Mouse (Mus musculus): ENCODE data around the gene Sv2b. TPM values are rescaled to one million over a fixed set of nuclear protein-coding genes. Genes with fewer than 3 reads are reported as not detected.

Gene Sv2b
- total and polyA plus RNA-seq, 2 experiments, result under 0.01 TPM; not detected in 1

DNA sequence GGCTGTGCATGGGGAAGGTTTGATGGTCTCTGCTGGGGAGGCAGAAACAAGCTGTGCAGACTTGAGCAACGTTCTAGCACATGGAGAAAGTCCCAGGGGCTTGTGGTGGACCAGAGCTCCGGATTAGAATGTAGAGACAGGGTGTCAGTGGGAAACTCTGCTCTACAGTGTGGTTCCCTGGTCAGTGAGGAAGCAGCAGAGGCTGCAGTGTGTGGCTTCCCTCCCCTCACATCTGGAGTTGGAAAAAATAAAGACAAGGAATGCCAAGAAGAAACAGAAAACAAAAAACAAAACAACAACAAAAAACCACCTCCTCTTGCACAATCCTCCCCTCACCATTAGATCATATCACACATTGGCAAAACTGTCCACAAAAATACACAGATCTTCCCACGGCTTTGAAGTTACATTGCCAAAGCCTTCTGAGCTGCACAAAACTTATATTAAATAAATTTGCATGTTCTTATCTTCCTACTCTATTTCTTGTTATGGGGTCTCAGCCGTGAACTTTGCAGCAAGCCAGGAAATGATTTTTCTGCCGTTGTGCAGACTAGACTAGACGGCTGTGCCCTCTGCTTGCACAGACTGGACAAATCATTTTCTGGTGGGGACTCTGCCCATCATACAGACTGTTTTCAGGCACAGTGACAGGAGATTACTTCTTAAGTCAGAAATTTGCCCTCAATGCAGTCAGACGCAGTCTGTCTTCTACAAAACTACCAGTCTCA, 86.2 kb downstream of the Sv2b start:
- 58% methylated on average over 7 of the region's 7 CpGs for WGBS
- Histone ChIP-seq H3K79me2 (ENCODE audit: control insufficient read depth, insufficient read depth, low read length) (no peaks in the 10 kb centered on the region), H3K4me3 (ENCODE audit: insufficient read depth, low read depth, low read length) (no peak overlapping the region), H3K27ac (replicated peaks; ENCODE audit: insufficient read depth, low read depth, low read length) (no peak overlapping the region), H3K27me3 (ENCODE audit: control insufficient read depth, insufficient read depth, low read length) (no peaks in the 10 kb centered on the region), H3K4me1 (ENCODE audit: control insufficient read depth, insufficient read depth, low read length) (no peaks in the 10 kb centered on the region), H3K9ac (ENCODE audit: low read depth, low read length) (no peak overlapping the region), H3K36me3 (ENCODE audit: control insufficient read depth, insufficient read depth, low read length) (no peaks in the 10 kb centered on the region)
- no peak for TF ChIP-seq POLR2A (IDR thresholded peaks at IDR 0.05; ENCODE audit: extremely low read depth, insufficient read depth, low read length)
- no peak for TF ChIP-seq CTCF (IDR thresholded peaks at IDR 0.05; ENCODE audit: low read depth, low read length)
- no peak for DNase-seq (ENCODE audit: extremely low read depth, low read depth, low spot score)

DNA sequence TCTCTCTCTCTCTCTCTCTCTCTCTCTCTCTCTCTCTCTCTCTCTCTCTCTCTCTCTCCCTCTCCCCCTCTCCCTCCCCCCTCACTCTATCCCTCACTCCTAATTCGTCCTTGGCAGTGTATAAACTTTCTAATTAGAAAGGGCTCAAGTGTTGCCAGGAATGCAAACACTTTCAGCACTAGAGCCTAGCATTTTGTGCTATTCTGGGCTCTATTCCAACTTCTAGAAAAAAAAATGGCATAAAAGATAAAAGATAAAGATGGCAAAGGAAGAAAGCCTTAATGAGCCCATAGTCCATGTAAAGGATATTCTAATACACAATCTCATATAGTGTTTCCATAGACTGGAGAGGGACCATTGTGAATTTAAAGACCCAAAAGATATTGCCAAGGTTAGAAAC, 88.3 kb downstream of the Sv2b start:
- no peak overlapping the region for H3K9ac ChIP-seq (ENCODE audit: low read depth, low read length)
- H3K79me2 ChIP-seq (ENCODE audit: control insufficient read depth, insufficient read depth, low read length), result no peaks in the 10 kb centered on the region
- H3K27me3 ChIP-seq (ENCODE audit: control insufficient read depth, insufficient read depth, low read length), result no peaks in the 10 kb centered on the region
- no peak for DNase-seq (ENCODE audit: extremely low read depth, low read depth, low spot score)
- H3K36me3 ChIP-seq (ENCODE audit: control insufficient read depth, insufficient read depth, low read length), result no peaks in the 10 kb centered on the region
- no peak overlapping the region for H3K4me3 ChIP-seq (ENCODE audit: insufficient read depth, low read depth, low read length)
- WGBS, result 12% methylated on average over 1 of the region's 1 CpGs
- no peak for TF ChIP-seq POLR2A (IDR thresholded peaks at IDR 0.05; ENCODE audit: extremely low read depth, insufficient read depth, low read length)
- no peak for TF ChIP-seq CTCF (IDR thresholded peaks at IDR 0.05; ENCODE audit: low read depth, low read length)
- no peak overlapping the region for H3K27ac ChIP-seq (replicated peaks; ENCODE audit: insufficient read depth, low read depth, low read length)
- no peaks in the 10 kb centered on the region for H3K4me1 ChIP-seq (ENCODE audit: control insufficient read depth, insufficient read depth, low read length)

DNA sequence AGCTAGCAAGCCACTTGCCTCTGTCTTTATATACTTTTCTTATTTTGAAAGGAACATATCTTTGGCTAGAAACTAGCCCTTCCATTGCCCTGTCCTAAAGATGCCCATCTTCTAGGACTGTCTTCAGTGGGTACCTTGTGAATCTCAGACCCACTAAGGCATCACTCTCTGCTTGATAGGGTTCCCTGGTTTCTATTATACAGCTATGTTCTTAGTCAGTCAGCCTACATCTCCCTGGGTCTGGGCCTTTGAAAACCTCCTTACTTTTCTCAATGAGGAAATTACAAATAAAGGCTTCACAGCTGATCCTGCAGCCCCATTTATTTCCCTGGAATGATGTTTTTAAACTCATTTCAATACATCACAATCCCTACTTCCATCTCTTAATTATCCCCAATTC, 88.8 kb downstream of the Sv2b start:
- Histone ChIP-seq H3K36me3 (ENCODE audit: control insufficient read depth, insufficient read depth, low read length) (no peaks in the 10 kb centered on the region), H3K9ac (ENCODE audit: low read depth, low read length) (no peak overlapping the region), H3K79me2 (ENCODE audit: control insufficient read depth, insufficient read depth, low read length) (no peaks in the 10 kb centered on the region), H3K4me3 (ENCODE audit: insufficient read depth, low read depth, low read length) (no peak overlapping the region), H3K27ac (replicated peaks; ENCODE audit: insufficient read depth, low read depth, low read length) (no peak overlapping the region), H3K4me1 (ENCODE audit: control insufficient read depth, insufficient read depth, low read length) (no peaks in the 10 kb centered on the region), H3K27me3 (ENCODE audit: control insufficient read depth, insufficient read depth, low read length) (no peaks in the 10 kb centered on the region)
- TF ChIP-seq POLR2A (IDR thresholded peaks at IDR 0.05; ENCODE audit: extremely low read depth, insufficient read depth, low read length), result no peak
- no peak for TF ChIP-seq CTCF (IDR thresholded peaks at IDR 0.05; ENCODE audit: low read depth, low read length)
- DNase-seq (ENCODE audit: extremely low read depth, low read depth, low spot score), result no peak

DNA sequence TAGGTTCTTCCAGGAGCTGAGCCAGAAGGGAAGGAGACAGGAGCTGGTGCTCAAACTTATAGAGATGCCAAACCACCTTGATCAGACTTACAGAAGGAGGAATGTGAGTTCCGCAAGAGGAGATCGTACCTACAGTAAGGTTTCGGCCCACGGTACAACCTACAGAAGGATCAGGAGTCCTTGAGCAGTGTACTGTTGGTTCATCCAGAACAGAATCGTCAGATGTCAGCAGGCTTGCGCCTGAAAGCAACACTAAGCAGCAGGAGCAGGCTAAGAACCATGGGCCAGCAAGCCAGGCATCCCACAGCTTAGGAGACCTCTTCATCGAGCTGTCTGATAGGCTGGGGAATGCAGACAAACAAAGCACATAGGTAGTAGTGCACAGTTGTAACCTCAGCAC, 92.9 kb downstream of the Sv2b start:
- TF ChIP-seq POLR2A (IDR thresholded peaks at IDR 0.05; ENCODE audit: extremely low read depth, insufficient read depth, low read length) (no peak), CTCF (IDR thresholded peaks at IDR 0.05; ENCODE audit: low read depth, low read length) (no peak)
- Histone ChIP-seq H3K4me3 (ENCODE audit: insufficient read depth, low read depth, low read length) (no peak overlapping the region), H3K79me2 (ENCODE audit: control insufficient read depth, insufficient read depth, low read length) (no peaks in the 10 kb centered on the region), H3K27ac (replicated peaks; ENCODE audit: insufficient read depth, low read depth, low read length) (no peak overlapping the region), H3K4me1 (ENCODE audit: control insufficient read depth, insufficient read depth, low read length) (no peaks in the 10 kb centered on the region), H3K27me3 (ENCODE audit: control insufficient read depth, insufficient read depth, low read length) (no peaks in the 10 kb centered on the region; the same call in 1 of the 2 replicates), H3K9ac (ENCODE audit: low read depth, low read length) (no peak overlapping the region), H3K36me3 (ENCODE audit: control insufficient read depth, insufficient read depth, low read length) (no peaks in the 10 kb centered on the region)
- no peak for DNase-seq (ENCODE audit: extremely low read depth, low read depth, low spot score)
- 82% methylated on average over 7 of the region's 7 CpGs for WGBS

DNA sequence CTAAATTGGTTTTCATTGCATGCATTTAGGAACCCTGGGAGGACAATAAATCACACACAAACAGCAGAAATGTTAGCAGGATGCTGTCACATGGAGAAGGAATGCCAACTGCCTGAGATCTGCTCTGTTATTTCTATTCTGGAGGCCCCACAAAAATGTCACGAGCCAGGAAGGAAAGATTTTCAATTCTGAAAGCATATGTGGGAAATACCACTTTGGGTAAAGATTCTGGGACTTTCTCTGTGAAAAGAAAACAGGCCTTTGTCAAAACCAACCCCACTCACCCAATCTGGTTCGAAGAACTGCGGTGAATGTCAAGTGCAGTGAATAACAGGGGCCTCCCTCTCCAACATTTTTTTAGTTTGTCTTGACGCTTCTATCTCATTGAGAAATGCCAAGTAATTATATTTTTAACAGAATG, 99.8 kb downstream of the Sv2b start:
- 74% methylated on average over 4 of the region's 4 CpGs for WGBS
- Histone ChIP-seq H3K4me1 (ENCODE audit: control insufficient read depth, insufficient read depth, low read length) (no peaks in the 10 kb centered on the region), H3K27me3 (ENCODE audit: control insufficient read depth, insufficient read depth, low read length) (no peaks in the 10 kb centered on the region; the same call in 1 of the 2 replicates)

DNA sequence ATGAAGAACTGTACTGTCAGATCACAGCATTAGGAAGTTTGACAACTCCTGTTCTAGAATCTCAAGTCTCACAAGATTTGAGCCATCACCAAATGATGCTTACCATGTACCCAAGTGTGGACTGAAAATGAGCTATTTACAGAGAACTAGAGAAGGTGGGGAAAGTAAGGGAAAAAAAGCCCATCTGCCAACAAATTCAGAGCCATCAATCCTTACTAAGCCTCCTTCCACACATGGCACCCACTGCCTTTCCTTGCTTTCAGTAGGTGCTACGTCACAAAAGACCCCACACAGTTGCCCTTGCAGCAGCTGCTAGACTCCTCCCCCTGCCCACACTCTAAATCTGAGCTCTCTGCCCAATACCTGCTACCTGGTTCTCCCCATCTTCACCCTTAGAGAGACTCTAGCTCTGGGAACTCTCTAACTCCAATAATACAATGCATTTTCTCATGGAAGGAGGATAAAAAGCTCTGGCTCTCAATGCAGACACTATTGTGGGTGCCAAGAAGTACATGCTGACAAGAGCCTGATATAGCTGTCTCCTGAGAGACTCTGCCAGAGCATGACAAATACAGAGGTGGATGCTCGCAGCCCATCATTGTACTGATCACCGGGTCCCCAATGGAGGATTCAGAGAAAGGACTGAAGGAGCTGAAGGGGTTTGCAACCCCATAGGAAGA, 101.0 kb downstream of the Sv2b start:
- no peak overlapping the region for H3K4me3 ChIP-seq (ENCODE audit: insufficient read depth, low read depth, low read length)
- H3K36me3 ChIP-seq (ENCODE audit: control insufficient read depth, insufficient read depth, low read length), result no peaks in the 10 kb centered on the region
- DNase-seq (ENCODE audit: extremely low read depth, low read depth, low spot score), result no peak
- TF ChIP-seq CTCF (IDR thresholded peaks at IDR 0.05; ENCODE audit: low read depth, low read length) (no peak), POLR2A (IDR thresholded peaks at IDR 0.05; ENCODE audit: extremely low read depth, insufficient read depth, low read length) (no peak)
- no peak overlapping the region for H3K9ac ChIP-seq (ENCODE audit: low read depth, low read length)
- H3K27me3 ChIP-seq (ENCODE audit: control insufficient read depth, insufficient read depth, low read length), result no peaks in the 10 kb centered on the region; the same call in 1 of the 2 replicates
- H3K4me1 ChIP-seq (ENCODE audit: control insufficient read depth, insufficient read depth, low read length), result no peaks in the 10 kb centered on the region
- WGBS, result 83% methylated on average over 3 of the region's 3 CpGs
- H3K79me2 ChIP-seq (ENCODE audit: control insufficient read depth, insufficient read depth, low read length), result no peaks in the 10 kb centered on the region
- H3K27ac ChIP-seq (replicated peaks; ENCODE audit: insufficient read depth, low read depth, low read length), result no peak overlapping the region

More for the DNA sequence above, 99.8 kb downstream of the Sv2b start:
- Histone ChIP-seq H3K79me2 (ENCODE audit: control insufficient read depth, insufficient read depth, low read length) (no peaks in the 10 kb centered on the region), H3K27ac (replicated peaks; ENCODE audit: insufficient read depth, low read depth, low read length) (no peak overlapping the region), H3K36me3 (ENCODE audit: control insufficient read depth, insufficient read depth, low read length) (no peaks in the 10 kb centered on the region), H3K4me3 (ENCODE audit: insufficient read depth, low read depth, low read length) (no peak overlapping the region), H3K9ac (ENCODE audit: low read depth, low read length) (no peak overlapping the region)
- DNase-seq (ENCODE audit: extremely low read depth, low read depth, low spot score), result no peak
- TF ChIP-seq POLR2A (IDR thresholded peaks at IDR 0.05; ENCODE audit: extremely low read depth, insufficient read depth, low read length) (no peak), CTCF (IDR thresholded peaks at IDR 0.05; ENCODE audit: low read depth, low read length) (no peak)

Measured in liver, adult 2 months (tissue).